Mouse (Mus musculus): ENCODE measurements at regions not wholly inside any gene's neighbourhood (a gene's known extent, or its start where the extent isn't known, plus 50 kb on each side); places are given as distances from the start of the nearest gene placed in this dataset.

DNA sequence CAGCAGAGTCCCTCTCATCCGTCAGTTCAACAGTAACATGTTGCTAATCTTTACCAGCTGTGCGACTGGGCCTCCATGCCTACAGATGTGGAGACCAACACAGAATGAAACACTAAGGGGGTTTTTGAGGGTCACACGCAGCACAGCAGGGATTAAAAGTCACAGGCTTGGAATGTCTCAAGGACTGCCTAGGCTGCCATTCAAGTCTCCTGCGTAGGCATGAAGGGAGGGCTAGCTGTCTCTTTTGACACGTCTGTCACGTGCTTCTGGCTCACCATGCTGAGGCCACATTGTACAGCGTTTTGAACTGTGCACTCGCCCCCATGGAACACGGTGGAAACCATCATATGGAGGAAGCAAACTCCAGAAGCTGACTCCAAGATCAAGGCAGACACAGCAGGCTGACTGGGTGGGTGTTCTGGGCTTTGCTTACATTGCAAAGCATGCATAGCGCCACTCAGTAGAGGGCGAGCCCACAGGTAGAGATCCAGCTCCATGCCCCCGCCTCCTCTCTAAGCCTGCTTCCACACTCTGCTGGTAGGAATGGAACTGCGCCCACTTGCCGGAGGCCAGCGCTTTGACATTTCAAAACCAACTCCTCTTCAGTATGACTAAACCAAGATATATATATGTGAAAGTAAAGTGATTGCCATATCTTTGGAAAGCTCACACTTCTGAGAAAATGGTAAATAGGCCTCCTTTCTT, 103.0 kb downstream of the Zbtb18 start:
- Histone ChIP-seq H3K27me3 (ENCODE audit: low read depth, poor library complexity, severe bottlenecking) (no peaks in the 10 kb centered on the region), H3K36me3 (no peaks in the 10 kb centered on the region), H3K27ac (peak overlapping the region; percentile 30), H3K4me3 (no peak overlapping the region), H3K9me3 (replicated peaks) (no peaks in the 10 kb centered on the region), H3K4me1 (peaks cover 8% of the 10 kb centered on the region)
- peak; percentile 40 for DNase-seq (ENCODE audit: low spot score)
- WGBS, result 77% methylated on average over 15 of the region's 15 CpGs

GRCm38 (mm10) chr1:177547716-177548115, 105.6 kb downstream of the Zbtb18 start:
- Histone ChIP-seq H3K4me3 (no peak overlapping the region), H3K27me3 (ENCODE audit: low read depth, poor library complexity, severe bottlenecking) (no peaks in the 10 kb centered on the region), H3K9me3 (replicated peaks) (no peaks in the 10 kb centered on the region), H3K4me1 (peaks cover 8% of the 10 kb centered on the region), H3K36me3 (no peaks in the 10 kb centered on the region), H3K27ac (no peak overlapping the region)
- no peak for DNase-seq (ENCODE audit: low spot score)
- WGBS, result 96% methylated on average over 6 of the region's 6 CpGs

DNA sequence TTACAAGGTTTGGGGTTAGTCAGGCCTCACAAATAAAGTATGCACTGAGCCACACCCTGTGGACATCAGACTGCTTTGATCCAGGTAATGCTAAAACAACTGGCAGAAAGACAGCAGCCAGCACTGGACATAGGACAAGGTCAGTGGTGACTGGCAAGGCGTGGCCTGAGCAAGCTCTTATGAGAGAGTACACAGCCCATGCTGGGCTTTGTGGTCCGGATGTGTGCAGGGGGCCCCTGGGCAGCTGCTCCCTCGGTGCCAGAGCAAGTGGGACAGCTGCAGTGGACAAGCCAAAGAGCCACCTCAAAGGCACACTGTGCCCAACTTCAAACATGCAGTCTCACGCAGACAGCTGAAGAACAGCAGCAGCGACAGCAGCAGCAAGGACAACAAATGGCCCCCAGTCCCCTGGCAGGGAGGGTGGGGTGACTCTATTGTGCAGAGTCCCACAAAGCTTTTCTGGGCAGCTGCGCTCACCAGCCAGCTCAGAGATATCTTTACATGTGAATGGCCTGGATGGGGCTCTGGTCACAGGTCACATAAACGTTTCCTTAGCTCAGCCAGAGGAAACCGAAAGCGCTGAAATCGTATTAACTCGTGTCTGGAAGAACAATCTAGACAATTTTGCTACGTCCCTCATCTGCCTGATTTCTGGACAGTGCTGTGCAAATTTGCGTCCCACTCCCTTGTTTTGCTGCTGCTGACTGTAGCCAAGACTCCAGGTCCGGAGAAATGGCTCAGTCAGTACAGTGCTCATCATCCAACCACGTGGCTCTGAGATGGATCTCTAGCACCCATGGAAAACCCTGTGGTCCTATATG, 113.5 kb downstream of the Zbtb18 start:
- Histone ChIP-seq H3K27me3 (ENCODE audit: low read depth, poor library complexity, severe bottlenecking) (peaks cover 6% of the 10 kb centered on the region; the same call in 1 of the 2 replicates), H3K4me3 (no peak overlapping the region), H3K9me3 (replicated peaks) (no peaks in the 10 kb centered on the region), H3K4me1 (peaks cover 12% of the 10 kb centered on the region), H3K27ac (peak overlapping the region; percentile 58; the same call in 1 of the 2 replicates), H3K36me3 (no peaks in the 10 kb centered on the region)
- no peak for DNase-seq (ENCODE audit: low spot score)
- 56% methylated on average over 15 of the region's 15 CpGs for WGBS

DNA sequence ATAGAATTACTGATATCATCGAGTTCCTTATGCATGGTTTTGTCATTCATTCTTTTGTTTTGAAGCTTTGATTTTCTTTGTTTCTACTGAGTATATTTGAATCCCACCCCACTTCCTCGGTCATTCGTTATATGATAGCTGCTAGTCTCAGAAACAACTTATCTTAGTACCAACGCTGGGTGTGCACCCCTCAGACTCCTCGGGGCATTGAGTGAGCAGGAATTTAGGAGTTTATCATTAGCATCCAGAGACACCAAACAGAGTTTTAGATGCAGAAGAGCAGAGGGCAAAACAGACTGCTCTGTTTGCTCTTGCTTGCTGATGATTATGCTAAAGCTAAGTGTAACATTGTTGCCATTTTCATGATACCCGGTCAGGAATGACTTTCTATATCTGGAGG, 115.3 kb downstream of the Zbtb18 start:
- peaks cover 21% of the 10 kb centered on the region for H3K4me1 ChIP-seq
- peaks cover 6% of the 10 kb centered on the region; the same call in 1 of the 2 replicates for H3K27me3 ChIP-seq (ENCODE audit: low read depth, poor library complexity, severe bottlenecking)
- no peaks in the 10 kb centered on the region for H3K9me3 ChIP-seq (replicated peaks)
- WGBS, result 88% methylated on average over 6 of the region's 6 CpGs
- no peak for DNase-seq (ENCODE audit: low spot score)
- no peaks in the 10 kb centered on the region for H3K36me3 ChIP-seq
- no peak overlapping the region for H3K27ac ChIP-seq
- no peak overlapping the region for H3K4me3 ChIP-seq

- Histone ChIP-seq H3K4me1 (peaks cover 22% of the 10 kb centered on the region), H3K27me3 (ENCODE audit: low read depth, poor library complexity, severe bottlenecking) (peaks cover 6% of the 10 kb centered on the region; the same call in 1 of the 2 replicates), H3K27ac (no peak overlapping the region), H3K4me3 (no peak overlapping the region), H3K36me3 (no peaks in the 10 kb centered on the region), H3K9me3 (replicated peaks) (no peaks in the 10 kb centered on the region)
- no peak for DNase-seq (ENCODE audit: low spot score)
- 75% methylated on average over 4 of the region's 4 CpGs for WGBS
These were observed 115.7 kb downstream of the Zbtb18 start for GRCm38 (mm10) chr1:177557856-177558255.

DNA sequence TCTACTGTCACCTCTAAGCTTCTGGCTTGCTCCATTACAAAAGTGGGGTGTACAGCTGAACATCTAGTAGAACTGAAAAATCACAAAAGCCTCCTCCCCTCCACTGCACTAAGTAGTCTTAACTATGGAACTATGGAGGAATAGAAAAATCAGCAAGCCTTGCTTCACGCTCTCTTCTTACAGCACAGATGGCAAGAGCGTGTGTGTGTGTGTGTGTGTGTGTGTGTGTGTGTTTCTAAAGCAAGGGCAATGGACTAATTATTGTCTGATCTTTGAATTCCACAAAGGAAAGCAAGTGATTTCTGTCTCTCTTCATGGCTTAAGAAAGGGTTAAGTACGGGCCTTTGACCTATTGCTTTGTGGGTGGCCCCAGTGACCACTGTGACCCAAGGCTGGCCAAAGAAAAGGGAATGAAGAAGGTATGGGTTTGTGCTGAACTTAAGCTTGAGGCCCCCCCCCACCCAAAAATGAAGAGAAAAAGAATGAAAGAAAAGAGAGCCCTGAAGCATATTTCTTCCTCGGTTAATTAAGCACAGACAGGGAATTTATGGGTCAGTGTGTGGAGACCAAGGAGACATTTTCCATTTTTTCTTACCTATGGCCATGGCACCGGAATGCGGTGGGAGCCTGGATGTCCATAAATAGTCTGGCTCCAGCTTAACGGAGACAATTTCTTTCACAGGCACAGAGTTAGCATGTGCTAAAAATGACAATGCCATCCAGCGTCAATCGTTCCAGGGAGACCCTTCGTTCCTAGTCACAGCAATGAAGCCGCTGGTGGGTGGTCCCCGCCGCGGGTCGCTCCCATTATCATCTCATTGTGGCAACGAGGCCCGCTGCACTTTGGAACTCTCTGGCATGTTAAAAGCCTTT, 119.8 kb downstream of the Zbtb18 start:
- no peak overlapping the region for H3K4me3 ChIP-seq
- peaks cover 16% of the 10 kb centered on the region for H3K4me1 ChIP-seq
- H3K9me3 ChIP-seq (replicated peaks), result no peaks in the 10 kb centered on the region
- no peak for DNase-seq (ENCODE audit: low spot score)
- 79% methylated on average over 17 of the region's 17 CpGs for WGBS
- H3K27me3 ChIP-seq (ENCODE audit: low read depth, poor library complexity, severe bottlenecking), result peaks cover under 1% of the 10 kb centered on the region; the same call in 1 of the 2 replicates
- no peaks in the 10 kb centered on the region for H3K36me3 ChIP-seq
- no peak overlapping the region for H3K27ac ChIP-seq

GRCm38 (mm10) chr1:177562589-177562912, 120.4 kb downstream of the Zbtb18 start:
- Histone ChIP-seq H3K36me3 (no peaks in the 10 kb centered on the region), H3K4me1 (peaks cover 16% of the 10 kb centered on the region), H3K4me3 (no peak overlapping the region), H3K27ac (no peak overlapping the region), H3K27me3 (ENCODE audit: low read depth, poor library complexity, severe bottlenecking) (no peaks in the 10 kb centered on the region), H3K9me3 (replicated peaks) (no peaks in the 10 kb centered on the region)
- WGBS, result 81% methylated on average over 5 of the region's 5 CpGs
- no peak for DNase-seq (ENCODE audit: low spot score)

DNA sequence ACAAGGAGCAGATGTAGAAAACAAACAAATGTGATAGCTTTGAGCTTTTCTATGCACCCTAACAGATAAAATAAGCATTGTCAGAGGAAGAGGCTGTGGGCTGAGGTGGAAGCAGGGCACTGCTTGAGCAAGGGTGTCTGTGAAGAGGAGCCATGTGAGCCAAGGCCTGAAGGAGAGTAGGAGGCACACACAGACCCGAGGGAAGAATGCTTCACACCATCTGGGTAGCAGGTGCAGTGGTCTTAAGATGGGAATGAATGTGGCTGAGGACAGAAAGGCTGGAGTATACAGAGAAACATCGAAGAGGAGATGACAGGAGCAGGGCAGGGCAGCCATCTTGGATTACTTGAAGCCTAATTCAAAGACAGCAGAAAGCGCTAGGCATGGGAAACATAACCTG, 123.5 kb downstream of the Zbtb18 start:
- DNase-seq (ENCODE audit: low spot score), result no peak
- Histone ChIP-seq H3K27ac (no peak overlapping the region), H3K4me3 (no peak overlapping the region), H3K36me3 (no peaks in the 10 kb centered on the region), H3K4me1 (peaks cover 10% of the 10 kb centered on the region; the same call in 1 of the 2 replicates), H3K27me3 (ENCODE audit: low read depth, poor library complexity, severe bottlenecking) (no peaks in the 10 kb centered on the region), H3K9me3 (replicated peaks) (no peaks in the 10 kb centered on the region)
- WGBS, result 87% methylated on average over 3 of the region's 3 CpGs

- H3K27me3 ChIP-seq (ENCODE audit: low read depth, poor library complexity, severe bottlenecking), result no peaks in the 10 kb centered on the region
- 86% methylated on average over 9 of the region's 9 CpGs for WGBS
- no peaks in the 10 kb centered on the region for H3K36me3 ChIP-seq
- no peak overlapping the region for H3K4me3 ChIP-seq
- DNase-seq (ENCODE audit: low spot score), result no peak
- H3K9me3 ChIP-seq (replicated peaks), result no peaks in the 10 kb centered on the region
- no peak overlapping the region for H3K27ac ChIP-seq
- H3K4me1 ChIP-seq, result no peaks in the 10 kb centered on the region
These were observed 126.1 kb downstream of the Zbtb18 start for GRCm38 (mm10) chr1:177568056-177568816.

DNA sequence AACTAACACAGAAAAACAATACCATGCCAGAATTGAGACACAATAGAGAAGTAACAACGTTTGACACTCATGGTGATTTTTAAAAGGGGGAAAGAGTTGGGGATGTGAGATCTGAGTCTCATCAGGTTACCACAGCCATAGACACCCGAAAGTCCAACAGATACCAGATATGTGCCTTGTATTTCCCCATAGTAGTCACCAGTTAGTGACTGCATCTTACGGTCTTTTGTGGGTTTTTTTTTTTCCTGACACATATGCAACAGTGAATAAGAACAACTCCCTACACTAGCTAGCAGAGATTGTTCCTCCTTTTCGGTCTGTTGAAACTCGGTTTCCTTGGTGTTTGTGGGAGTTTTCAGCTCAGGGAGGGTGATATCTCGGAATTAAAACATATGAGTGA, 127.4 kb downstream of the Zbtb18 start:
- H3K4me3 ChIP-seq, result no peak overlapping the region
- H3K9me3 ChIP-seq (replicated peaks), result no peaks in the 10 kb centered on the region
- no peak for DNase-seq (ENCODE audit: low spot score)
- 90% methylated on average over 6 of the region's 6 CpGs for WGBS
- H3K36me3 ChIP-seq, result no peaks in the 10 kb centered on the region
- no peaks in the 10 kb centered on the region for H3K4me1 ChIP-seq
- H3K27ac ChIP-seq, result no peak overlapping the region
- H3K27me3 ChIP-seq (ENCODE audit: low read depth, poor library complexity, severe bottlenecking), result no peaks in the 10 kb centered on the region

DNA sequence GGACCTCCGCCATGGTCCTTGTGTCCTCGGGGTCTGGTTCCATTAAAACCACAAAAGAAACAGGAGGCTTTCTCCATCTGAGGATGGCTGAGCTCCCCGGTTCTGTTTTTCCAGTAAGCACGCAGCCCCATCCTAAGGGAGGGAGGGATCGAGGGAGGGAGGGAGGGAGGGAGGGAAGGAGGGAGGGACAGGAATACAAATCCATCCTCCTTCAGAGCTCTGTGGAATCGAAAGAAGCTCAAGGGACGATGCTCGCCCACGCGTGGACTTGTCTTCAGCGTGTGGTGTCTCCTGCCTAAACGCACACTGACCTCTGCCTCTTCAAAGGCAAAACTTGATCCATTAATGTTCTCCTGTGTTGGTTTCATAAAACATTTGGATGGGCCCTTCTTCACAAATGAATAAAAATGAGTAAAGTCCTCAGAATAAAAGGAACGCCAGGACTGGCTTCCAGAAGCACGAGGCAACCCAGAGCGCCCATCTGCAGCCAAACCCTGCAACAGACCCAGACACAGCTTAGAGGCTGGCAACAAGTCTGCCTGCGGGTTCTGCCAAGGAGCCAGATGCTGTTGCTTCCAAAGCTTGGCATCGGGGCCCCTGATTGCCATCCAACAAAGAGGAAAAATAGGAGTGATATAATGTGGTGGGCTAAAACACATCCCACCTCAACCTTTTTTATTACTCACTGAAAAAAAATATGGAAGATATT, 131.0 kb downstream of the Zbtb18 start:
- Histone ChIP-seq H3K9me3 (replicated peaks) (no peaks in the 10 kb centered on the region), H3K27me3 (ENCODE audit: low read depth, poor library complexity, severe bottlenecking) (no peaks in the 10 kb centered on the region), H3K4me1 (no peaks in the 10 kb centered on the region), H3K4me3 (no peak overlapping the region), H3K36me3 (no peaks in the 10 kb centered on the region), H3K27ac (no peak overlapping the region)
- 87% methylated on average over 17 of the region's 17 CpGs for WGBS
- no peak for DNase-seq (ENCODE audit: low spot score)

- Histone ChIP-seq H3K27me3 (ENCODE audit: low read depth, poor library complexity, severe bottlenecking) (no peaks in the 10 kb centered on the region), H3K4me1 (no peaks in the 10 kb centered on the region), H3K36me3 (no peaks in the 10 kb centered on the region), H3K4me3 (no peak overlapping the region), H3K27ac (no peak overlapping the region), H3K9me3 (replicated peaks) (no peaks in the 10 kb centered on the region)
- 93% methylated on average over 4 of the region's 4 CpGs for WGBS
- no peak for DNase-seq (ENCODE audit: low spot score)
These were observed 131.6 kb downstream of the Zbtb18 start for GRCm38 (mm10) chr1:177573781-177574180.
